Mouse (Mus musculus) stomach, embryonic 15.5 days (tissue): ENCODE data around the gene Pde4d. TPM values are rescaled to one million over a fixed set of nuclear protein-coding genes. Genes with fewer than 3 reads are reported as not detected.
"Not testable (repeated sequence)": the region's sequence is repeated elsewhere in the genome, so short reads cannot be mapped to it uniquely, and the experiment has no call there.

Source experiments
- ATAC-seq: fragments of 200-750 bp; cut with Nextera tagmentation; 2 replicates; pipeline ENCODE4 v1.8.0; 2017; ENCODE audit warnings: low read depth, moderate number of reproducible peaks, moderate TSS enrichment; ENCODE audit not compliant: insufficient read depth, low FRiP score
- H3K27ac ChIP-seq: fragments of 300-500 bp; sonication (generic); 2 replicates; pipeline ENCODE4 v1.5.1; 2015; ENCODE audit warnings: mild to moderate bottlenecking, inconsistent platforms
- H3K27me3 ChIP-seq: fragments of 300-500 bp; sonication (generic); replicated peaks from 2 replicates; pipeline ENCODE4 v1.6.1; 2015; ENCODE audit warnings: inconsistent platforms
- H3K36me3 ChIP-seq: fragments of 300-500 bp; sonication (generic); 2 replicates; pipeline ENCODE4 v1.6.1; 2015; ENCODE audit warnings: inconsistent platforms
- H3K4me1 ChIP-seq: fragments of 300-500 bp; sonication (generic); 2 replicates; pipeline ENCODE4 v1.6.1; 2015; ENCODE audit warnings: inconsistent platforms
- H3K4me2 ChIP-seq: fragments of 300-500 bp; sonication (generic); 2 replicates; pipeline ENCODE4 v1.6.1; 2015; ENCODE audit warnings: mild to moderate bottlenecking, inconsistent platforms
- H3K4me3 ChIP-seq: fragments of 300-500 bp; sonication (generic); replicated peaks from 2 replicates; pipeline ENCODE4 v1.5.1; 2015; ENCODE audit warnings: inconsistent platforms
- H3K9ac ChIP-seq: fragments of 300-500 bp; sonication (generic); 2 replicates; pipeline ENCODE4 v1.6.1; 2015; ENCODE audit warnings: inconsistent platforms
- H3K9me3 ChIP-seq: fragments of 300-500 bp; sonication (generic); 2 replicates; pipeline ENCODE4 v1.6.1; 2016; ENCODE audit warnings: inconsistent platforms
- WGBS: fragments of 180-500 bp; shearing (Covaris S2); methylation state at CpG from one replicate; pipeline ENCODE4 v1.1.7; 2015; 5-methylcytosine and 5-hydroxymethylcytosine counted together
- polyA plus RNA-seq: library from polyadenylated mRNA; unstranded; fragments of >200 nt; fragmentation: Nextera tagmentation; extraction: Ambion mirVana; gene quantifications from 2 replicates; pipeline ENCODE4 v1.2.1, GENCODE M21; 2015

The Pde4d gene
- polyA plus RNA-seq, 1 experiment from 2014 or later: 22.8 TPM

DNA sequence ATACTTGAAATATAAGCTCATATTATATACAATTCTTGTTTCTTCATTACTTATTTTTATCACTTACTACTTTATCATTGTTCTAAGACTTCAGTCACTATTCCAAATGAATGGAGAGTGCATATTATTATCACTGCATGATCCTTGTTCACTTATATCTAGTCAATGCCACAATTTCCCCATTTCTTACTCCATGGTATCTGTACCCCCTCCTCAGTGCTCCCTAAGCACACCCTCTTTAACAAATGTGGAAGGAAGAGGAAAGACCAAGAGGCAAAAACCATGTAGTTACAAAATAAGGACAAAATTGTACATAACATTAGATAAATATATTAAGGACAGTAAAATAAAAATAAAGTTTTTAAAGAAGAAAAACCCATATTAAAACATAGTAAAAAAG is 216.8 kb downstream of the Pde4d start:
- Histone ChIP-seq H3K4me3 (no peak overlapping the region), H3K9me3 (no peaks in the 10 kb centered on the region), H3K4me1 (no peaks in the 10 kb centered on the region), H3K9ac (no peak overlapping the region), H3K36me3 (no peaks in the 10 kb centered on the region), H3K27ac (no peak overlapping the region), H3K27me3 (no peaks in the 10 kb centered on the region), H3K4me2 (no peak overlapping the region)
- no peak for ATAC-seq

DNA sequence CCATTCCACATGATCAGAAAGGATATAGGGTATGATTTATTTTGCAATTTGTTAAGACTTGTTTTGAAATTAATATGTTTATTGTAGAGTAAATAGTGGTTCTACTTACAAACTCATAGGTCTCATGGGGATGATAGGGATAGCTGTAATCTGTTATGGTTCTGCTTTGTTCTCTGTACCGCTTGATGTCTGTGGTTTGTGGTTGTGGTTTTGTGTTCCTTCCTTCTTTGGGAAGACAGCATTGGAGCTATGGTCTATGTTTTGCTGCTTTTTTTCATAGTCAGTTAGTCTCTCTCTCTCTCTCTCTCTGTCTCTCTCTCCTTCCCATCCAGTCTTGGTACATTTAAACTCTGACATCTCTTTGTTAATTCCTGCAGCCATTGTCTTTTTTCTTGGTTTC is 217.3 kb downstream of the Pde4d start:
- 83% methylated on average over 1 of the region's 1 CpGs for WGBS
- no peak overlapping the region for H3K27ac ChIP-seq
- ATAC-seq: no peak
- H3K4me1 ChIP-seq: no peaks in the 10 kb centered on the region
- H3K9me3 ChIP-seq: no peaks in the 10 kb centered on the region
- no peak overlapping the region for H3K4me2 ChIP-seq
- H3K4me3 ChIP-seq: no peak overlapping the region
- no peaks in the 10 kb centered on the region for H3K27me3 ChIP-seq
- no peaks in the 10 kb centered on the region for H3K36me3 ChIP-seq
- no peak overlapping the region for H3K9ac ChIP-seq

DNA sequence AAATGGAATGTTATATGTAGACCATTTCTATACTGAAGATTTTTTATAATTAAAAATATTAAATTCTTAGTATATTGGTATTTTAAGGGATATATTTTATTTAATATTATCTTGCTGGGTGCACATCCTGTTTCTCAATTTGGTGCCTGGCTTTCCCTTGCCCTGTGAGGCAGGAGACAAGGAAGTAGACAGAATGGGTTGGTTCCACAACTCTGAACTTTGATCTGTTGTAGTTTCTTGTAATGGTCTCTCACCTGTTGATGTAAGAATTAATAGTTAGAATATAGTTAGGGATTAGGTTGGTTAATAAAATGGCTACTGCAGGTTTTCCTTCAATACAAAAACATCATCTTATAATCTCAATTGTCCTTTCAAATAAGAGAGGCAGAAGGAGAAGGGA is 227.3 kb downstream of the Pde4d start:
- no peaks in the 10 kb centered on the region for H3K9me3 ChIP-seq
- no peaks in the 10 kb centered on the region for H3K36me3 ChIP-seq
- no peaks in the 10 kb centered on the region for H3K27me3 ChIP-seq
- no peak overlapping the region for H3K27ac ChIP-seq
- H3K4me2 ChIP-seq: no peak overlapping the region
- no peak overlapping the region for H3K9ac ChIP-seq
- H3K4me3 ChIP-seq: no peak overlapping the region
- no peak for ATAC-seq
- no peaks in the 10 kb centered on the region for H3K4me1 ChIP-seq

DNA sequence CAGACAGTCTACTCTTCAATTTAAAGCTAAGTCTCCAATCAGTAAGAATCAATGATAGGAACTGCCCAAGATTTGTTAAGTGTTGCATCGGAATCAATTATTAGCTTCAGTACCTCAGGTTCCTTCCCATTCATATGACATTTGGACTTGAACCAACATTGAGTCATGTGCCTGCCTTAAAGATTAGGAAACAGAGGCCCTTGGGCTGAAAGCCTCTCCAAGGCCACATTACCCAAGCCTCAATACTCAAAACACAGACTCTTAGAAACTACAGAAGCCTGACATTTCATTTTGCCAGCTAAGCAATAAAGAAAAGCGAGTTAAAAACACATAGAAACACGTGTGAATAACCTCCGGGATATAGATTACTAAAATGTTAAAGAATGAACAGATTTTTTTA is 233.3 kb downstream of the Pde4d start:
- H3K4me2 ChIP-seq: no peak overlapping the region
- H3K9ac ChIP-seq: no peak overlapping the region
- H3K27me3 ChIP-seq: no peaks in the 10 kb centered on the region
- no peaks in the 10 kb centered on the region for H3K36me3 ChIP-seq
- H3K9me3 ChIP-seq: no peaks in the 10 kb centered on the region
- ATAC-seq: no peak
- no peak overlapping the region for H3K4me3 ChIP-seq
- no peaks in the 10 kb centered on the region for H3K4me1 ChIP-seq
- 92% methylated on average over 4 of the region's 4 CpGs for WGBS
- H3K27ac ChIP-seq: no peak overlapping the region

DNA sequence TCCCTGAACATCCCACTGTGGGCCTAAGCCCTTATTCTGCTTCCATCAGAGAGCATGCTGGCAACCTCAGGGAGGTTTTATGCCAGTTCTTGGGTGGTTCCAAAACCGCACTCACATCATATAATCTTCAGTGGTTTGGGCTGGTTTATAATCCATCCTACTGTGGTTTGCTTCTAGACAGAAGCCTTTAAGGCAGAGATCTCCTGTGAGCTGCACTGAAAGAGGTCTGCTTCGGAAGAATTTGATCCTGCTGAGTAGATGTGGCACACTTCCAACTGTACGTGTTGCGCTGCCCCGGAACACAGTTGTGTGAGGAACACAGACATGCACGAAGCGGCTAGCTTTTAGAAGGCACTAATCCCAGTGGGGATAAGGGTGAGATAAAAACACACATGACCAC is 236.1 kb downstream of the Pde4d start:
- ATAC-seq: no peak
- H3K4me1 ChIP-seq: no peaks in the 10 kb centered on the region
- H3K9ac ChIP-seq: no peak overlapping the region
- H3K36me3 ChIP-seq: no peaks in the 10 kb centered on the region
- no peak overlapping the region for H3K27ac ChIP-seq
- H3K27me3 ChIP-seq: no peaks in the 10 kb centered on the region
- WGBS: 80% methylated on average over 7 of the region's 7 CpGs
- H3K4me2 ChIP-seq: no peak overlapping the region
- no peaks in the 10 kb centered on the region for H3K9me3 ChIP-seq
- H3K4me3 ChIP-seq: no peak overlapping the region

DNA sequence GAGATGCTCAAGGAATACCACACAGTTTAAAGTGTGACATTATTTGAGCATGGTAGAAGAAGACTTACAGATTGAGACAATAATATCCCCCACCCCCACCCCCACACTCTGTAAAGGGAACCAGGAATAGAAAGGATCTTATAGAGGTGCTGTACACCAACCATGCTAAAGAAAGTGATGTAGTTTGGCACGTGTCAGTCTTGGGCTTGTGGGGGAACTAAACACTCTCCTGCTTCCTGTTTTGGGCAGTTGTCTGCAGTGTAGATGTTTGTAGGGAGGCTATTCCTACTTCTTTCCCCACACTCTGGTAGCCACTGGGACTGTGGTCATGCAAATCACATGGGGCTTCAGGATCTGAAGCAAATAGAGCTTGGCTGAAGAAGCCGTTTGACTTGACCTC is 236.5 kb downstream of the Pde4d start:
- Histone ChIP-seq H3K27ac (no peak overlapping the region), H3K36me3 (no peaks in the 10 kb centered on the region), H3K27me3 (no peaks in the 10 kb centered on the region), H3K4me3 (no peak overlapping the region), H3K9me3 (no peaks in the 10 kb centered on the region), H3K4me2 (no peak overlapping the region), H3K9ac (no peak overlapping the region), H3K4me1 (no peaks in the 10 kb centered on the region)
- ATAC-seq: no peak
- WGBS: 74% methylated on average over 2 of the region's 2 CpGs

DNA sequence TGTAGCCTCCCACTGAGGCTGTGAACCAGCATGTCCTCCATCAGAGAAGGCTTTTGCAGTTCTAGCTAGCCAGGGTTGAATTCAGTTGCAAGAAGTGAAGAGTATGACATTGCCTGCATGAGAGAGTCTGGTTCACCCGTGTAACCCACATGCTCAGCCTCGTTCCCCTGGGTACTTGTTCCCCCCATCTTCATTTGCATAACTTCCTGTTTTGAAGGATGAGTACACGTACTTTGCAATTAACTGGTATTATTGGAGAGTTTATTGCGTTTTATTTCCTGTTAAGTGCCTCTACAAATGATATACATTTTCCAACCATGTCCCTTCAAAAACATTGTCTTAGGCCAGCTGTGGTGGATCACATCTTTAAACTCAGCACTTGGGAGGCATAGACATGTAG is 237.1 kb downstream of the Pde4d start:
- no peaks in the 10 kb centered on the region for H3K27me3 ChIP-seq
- H3K36me3 ChIP-seq: no peaks in the 10 kb centered on the region
- no peak for ATAC-seq
- no peak overlapping the region for H3K27ac ChIP-seq
- H3K4me1 ChIP-seq: no peaks in the 10 kb centered on the region
- WGBS: 62% methylated on average over 4 of the region's 4 CpGs
- no peak overlapping the region for H3K4me3 ChIP-seq
- H3K9me3 ChIP-seq: no peaks in the 10 kb centered on the region
- no peak overlapping the region for H3K9ac ChIP-seq
- no peak overlapping the region for H3K4me2 ChIP-seq

DNA sequence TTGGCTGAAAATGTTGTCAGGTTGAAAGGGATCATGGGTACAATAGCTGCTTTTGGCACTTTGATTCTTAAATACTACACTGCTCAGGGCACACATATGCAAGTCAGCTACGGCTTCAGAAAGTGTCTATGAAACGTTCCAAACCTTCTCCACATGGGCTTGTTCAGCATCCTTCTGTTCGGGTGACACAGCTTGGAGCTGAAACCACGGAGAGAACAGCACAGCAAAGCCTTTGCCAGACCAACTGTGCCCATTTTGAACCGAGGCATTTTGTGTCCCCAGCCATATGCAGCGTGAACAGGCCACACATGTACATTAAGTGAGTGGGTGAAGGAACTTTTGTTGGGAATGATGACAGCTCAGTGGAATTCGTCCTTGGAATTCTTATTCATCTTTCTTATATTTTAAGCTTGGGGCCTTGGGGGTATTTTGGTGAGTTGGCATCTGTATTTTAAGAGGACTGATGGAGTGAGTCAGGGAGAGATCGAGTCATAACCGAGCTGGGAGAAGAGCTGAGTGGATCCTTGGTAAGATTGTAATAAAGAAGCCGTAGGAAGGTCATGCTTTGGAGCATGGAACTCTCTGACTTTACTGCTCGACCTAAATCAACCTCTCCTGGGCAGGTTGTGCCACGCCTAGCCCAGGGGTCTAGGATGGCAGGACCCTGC is 243.3 kb downstream of the Pde4d start:
- Histone ChIP-seq H3K27ac (no peak overlapping the region), H3K9me3 (no peaks in the 10 kb centered on the region), H3K4me1 (no peaks in the 10 kb centered on the region), H3K4me2 (no peak overlapping the region), H3K27me3 (no peaks in the 10 kb centered on the region), H3K36me3 (no peaks in the 10 kb centered on the region), H3K4me3 (no peak overlapping the region), H3K9ac (no peak overlapping the region)
- 82% methylated on average over 12 of the region's 12 CpGs for WGBS
- ATAC-seq: no peak

DNA sequence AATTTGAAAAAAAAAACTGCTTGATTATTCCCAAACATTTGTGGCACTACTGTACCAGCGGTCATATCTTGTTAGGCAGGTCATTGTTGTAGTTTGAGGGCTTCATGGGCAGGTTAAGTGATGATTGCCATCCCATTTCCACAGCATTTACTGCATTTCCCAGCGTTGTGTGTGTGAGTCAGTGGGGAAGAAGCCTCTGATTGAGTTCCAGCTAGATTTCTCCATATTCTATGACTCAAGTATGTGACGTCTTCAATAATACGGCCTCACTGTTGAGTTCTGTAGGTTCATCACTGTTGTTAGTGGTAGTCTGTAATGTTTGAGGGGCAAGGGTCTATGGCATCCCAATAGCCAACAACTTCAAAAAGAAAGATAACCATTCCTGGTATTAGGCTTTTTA is 255.7 kb downstream of the Pde4d start:
- H3K27me3 ChIP-seq: no peaks in the 10 kb centered on the region
- no peaks in the 10 kb centered on the region for H3K4me1 ChIP-seq
- no peak overlapping the region for H3K27ac ChIP-seq
- 87% methylated on average over 4 of the region's 4 CpGs for WGBS
- H3K9me3 ChIP-seq: no peaks in the 10 kb centered on the region
- no peak for ATAC-seq
- no peak overlapping the region for H3K4me3 ChIP-seq
- no peaks in the 10 kb centered on the region for H3K36me3 ChIP-seq
- H3K4me2 ChIP-seq: no peak overlapping the region
- H3K9ac ChIP-seq: no peak overlapping the region

DNA sequence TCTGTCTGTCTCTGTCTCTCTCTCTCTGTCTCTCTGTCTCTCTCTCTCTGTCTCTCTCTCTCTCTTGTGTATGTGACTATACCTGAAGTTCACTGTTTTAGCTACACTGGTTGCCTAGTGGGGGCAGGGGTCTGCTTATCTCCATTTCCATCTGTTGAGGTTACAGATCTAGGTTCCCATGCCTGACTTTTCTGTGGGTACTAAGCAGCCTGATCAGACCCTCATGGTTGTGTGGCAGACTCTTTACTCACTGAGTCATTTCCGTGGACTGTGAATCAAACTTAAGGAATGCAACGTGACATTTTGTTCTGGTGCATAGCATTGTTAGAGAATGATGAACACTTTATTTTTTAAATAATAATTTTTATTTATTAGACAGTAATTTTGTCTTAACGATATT is 264.3 kb downstream of the Pde4d start:
- no peaks in the 10 kb centered on the region for H3K27me3 ChIP-seq
- H3K27ac ChIP-seq: no peak overlapping the region
- no peaks in the 10 kb centered on the region for H3K36me3 ChIP-seq
- WGBS: 81% methylated on average over 3 of the region's 3 CpGs
- no peak overlapping the region for H3K4me2 ChIP-seq
- no peak overlapping the region for H3K4me3 ChIP-seq
- no peaks in the 10 kb centered on the region for H3K9me3 ChIP-seq
- H3K9ac ChIP-seq: no peak overlapping the region
- no peaks in the 10 kb centered on the region for H3K4me1 ChIP-seq
- ATAC-seq: no peak

DNA sequence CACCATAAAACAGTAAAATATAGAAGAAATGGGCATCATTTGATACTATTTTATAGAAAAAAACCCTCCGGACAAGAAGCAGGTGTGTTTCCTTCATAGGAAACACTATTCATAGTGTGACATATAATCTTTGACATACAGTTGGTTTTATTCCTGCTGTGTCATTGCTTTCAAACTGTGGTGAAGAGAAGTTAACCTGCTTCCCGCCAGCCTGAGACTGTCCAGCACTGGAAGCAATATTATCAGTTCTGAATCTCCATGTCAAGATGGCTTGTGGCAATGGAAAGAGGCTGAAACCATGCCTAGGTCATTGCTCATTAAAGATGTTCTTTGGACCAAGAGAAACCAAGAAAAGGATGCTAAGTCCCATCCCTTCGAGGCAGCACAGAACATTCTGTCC is 265.3 kb downstream of the Pde4d start:
- Histone ChIP-seq H3K4me3 (no peak overlapping the region), H3K4me2 (no peak overlapping the region), H3K9ac (no peak overlapping the region), H3K27me3 (no peaks in the 10 kb centered on the region), H3K4me1 (no peaks in the 10 kb centered on the region), H3K27ac (no peak overlapping the region), H3K36me3 (no peaks in the 10 kb centered on the region), H3K9me3 (no peaks in the 10 kb centered on the region)
- WGBS: 80% methylated on average over 3 of the region's 3 CpGs
- ATAC-seq: no peak

DNA sequence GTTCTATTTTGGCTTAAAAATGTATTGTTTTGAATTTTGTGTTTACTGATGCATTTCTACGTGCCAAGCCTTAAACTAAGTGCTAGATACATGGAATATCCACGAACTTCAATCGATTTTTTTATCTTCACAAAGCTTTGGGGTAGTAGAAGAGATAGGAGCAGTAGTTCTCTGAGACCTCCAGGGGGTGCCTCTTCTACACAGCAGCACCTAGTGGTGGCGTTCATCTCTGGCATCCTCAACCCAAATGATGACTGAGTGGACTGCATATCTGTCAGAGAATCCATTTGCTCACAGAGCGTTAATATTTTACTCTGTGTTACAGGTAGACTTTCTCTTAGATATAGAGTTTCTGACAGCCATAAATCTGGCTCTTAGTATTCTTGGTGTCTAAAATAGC is 272.5 kb downstream of the Pde4d start:
- H3K4me3 ChIP-seq: no peak overlapping the region
- no peaks in the 10 kb centered on the region for H3K36me3 ChIP-seq
- no peak overlapping the region for H3K9ac ChIP-seq
- H3K4me2 ChIP-seq: no peak overlapping the region
- no peaks in the 10 kb centered on the region for H3K9me3 ChIP-seq
- no peaks in the 10 kb centered on the region for H3K4me1 ChIP-seq
- WGBS: 72% methylated on average over 5 of the region's 5 CpGs
- H3K27ac ChIP-seq: no peak overlapping the region
- H3K27me3 ChIP-seq: no peaks in the 10 kb centered on the region
- no peak for ATAC-seq

DNA sequence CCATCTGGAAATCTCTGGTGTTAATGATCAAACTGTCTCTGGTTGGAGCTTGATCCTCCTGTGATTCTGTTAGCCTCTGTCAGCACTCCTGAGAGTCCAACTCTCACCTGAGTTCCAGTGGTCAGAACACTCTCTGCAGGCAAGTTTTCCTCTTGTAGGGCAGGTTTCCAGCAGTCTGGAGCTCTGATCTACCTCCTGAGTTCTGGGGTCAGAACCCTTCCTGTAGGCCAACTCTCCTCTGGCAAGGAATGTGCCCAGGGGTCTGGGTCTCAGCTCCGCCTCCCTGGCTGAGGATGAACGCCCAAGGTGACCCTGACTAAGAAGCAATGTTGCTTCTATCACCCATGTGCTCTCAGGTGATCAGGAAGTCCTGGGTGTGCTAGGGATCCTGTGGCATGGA is 284.6 kb downstream of the Pde4d start:
- H3K9me3 ChIP-seq, H3K27ac ChIP-seq, H3K9ac ChIP-seq, H3K4me2 ChIP-seq, H3K27me3 ChIP-seq, H3K36me3 ChIP-seq, H3K4me3 ChIP-seq, ATAC-seq, H3K4me1 ChIP-seq: not testable (repeated sequence)
- 84% methylated on average over 2 of the region's 2 CpGs for WGBS
